Mouse (Mus musculus) kidney, adult 2 months (tissue): Measurements from ENCODE around the gene Smim1. TPM values are rescaled to one million over a fixed set of nuclear protein-coding genes. Genes with fewer than 3 reads are reported as not detected.

Experiments
- DNase-seq: peaks from one replicate; pipeline ENCODE4 v3.0.0; 2021
- H3K27ac ChIP-seq: fragments of 200-500 bp; 2 replicates; pipeline ENCODE4 v1.5.1; 2012; ENCODE audit warnings: low read depth, low read length, control low read depth, inconsistent platforms; ENCODE audit not compliant: insufficient read depth
- H3K27me3 ChIP-seq: fragments of 200-500 bp; replicated peaks from 2 replicates; pipeline ENCODE4 v1.6.1; 2012; ENCODE audit warnings: mild to moderate bottlenecking, moderate library complexity, low read length, inconsistent platforms; ENCODE audit not compliant: control insufficient read depth, insufficient read depth
- H3K36me3 ChIP-seq: fragments of 200-500 bp; 2 replicates; pipeline ENCODE4 v1.6.1; 2012; ENCODE audit warnings: mild to moderate bottlenecking, moderate library complexity, low read length, inconsistent platforms; ENCODE audit not compliant: control insufficient read depth, insufficient read depth
- H3K4me1 ChIP-seq: fragments of 200-500 bp; 2 replicates; pipeline ENCODE4 v1.6.1; 2011; ENCODE audit warnings: low read length; ENCODE audit not compliant: control insufficient read depth, insufficient read depth
- H3K4me3 ChIP-seq: fragments of 200-500 bp; 2 replicates; pipeline ENCODE4 v1.5.1; 2011; ENCODE audit warnings: mild to moderate bottlenecking, low read depth, low read length, control low read depth; ENCODE audit not compliant: insufficient read depth
- CTCF ChIP-seq: fragments of 200-500 bp; conservative IDR thresholded peaks from 2 replicates; pipeline ENCODE4 v1.5.1; 2011; ENCODE audit warnings: low read depth, mild to moderate bottlenecking, control low read depth, low read length, moderate library complexity, mixed read lengths; ENCODE audit not compliant: insufficient read depth, insufficient read length
- POLR2A ChIP-seq: fragments of 200-500 bp; IDR thresholded peaks from one replicate; pipeline ENCODE4 v1.6.1; 2011; ENCODE audit warnings: low read depth, low read length, control low read depth
- WGBS: fragments of 180-500 bp; shearing (Covaris S2); methylation state at CpG from one replicate; pipeline ENCODE4 v1.1.7; 2018; 5-methylcytosine and 5-hydroxymethylcytosine counted together
- polyA plus RNA-seq: library from polyadenylated mRNA; depleted of rRNA; stranded (reverse); fragments of >200 nt; gene quantifications from 2 replicates; pipeline ENCODE4 v1.2.3, GENCODE M21; 2012; rRNA removed

Smim1 gene
- polyA plus RNA-seq, 1 experiment, result 294 TPM

DNA sequence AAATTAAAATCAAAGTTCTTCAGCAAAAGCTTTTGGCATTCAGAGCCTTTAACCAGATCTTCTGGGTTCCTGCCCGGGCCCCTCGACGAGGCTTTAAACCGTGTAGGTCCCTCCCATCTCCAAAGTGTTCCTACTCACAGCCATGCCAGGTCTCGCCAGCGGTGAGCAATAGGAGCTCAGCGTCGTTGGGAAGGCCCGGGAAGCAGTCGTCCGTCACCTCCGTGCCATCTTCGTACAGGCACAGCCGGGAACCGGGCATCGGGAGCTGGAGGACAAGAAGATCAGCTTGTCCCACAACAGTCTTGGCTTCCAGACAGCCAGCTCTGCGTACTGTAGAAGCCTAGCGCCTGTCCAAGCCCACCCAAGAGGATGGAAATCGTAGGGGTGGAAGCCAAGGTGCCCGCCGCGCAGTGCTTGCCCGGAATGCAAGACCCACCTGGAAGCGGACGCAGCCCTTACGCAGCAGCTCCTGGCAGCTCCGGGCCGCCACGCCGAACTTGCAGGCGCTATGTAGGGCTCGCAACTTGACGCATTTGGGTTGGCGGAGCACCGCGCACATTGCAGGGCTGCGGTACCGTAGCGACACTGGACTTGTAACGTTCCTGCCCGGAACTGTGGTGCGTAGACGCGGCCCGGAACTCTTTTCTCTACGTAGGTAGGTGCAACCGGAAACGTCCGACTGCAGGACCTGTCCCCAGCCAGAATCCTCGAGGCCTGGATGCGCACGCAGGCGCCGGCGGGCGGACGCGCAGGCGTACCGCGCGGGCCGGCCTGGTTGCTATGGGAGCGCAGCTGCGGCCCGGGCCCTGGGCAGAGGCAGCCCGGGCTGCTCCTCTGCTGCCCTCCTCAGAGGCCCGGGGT lies 51.4 kb downstream of the Smim1 start, which contains the start of the genes Dffb and Cep104:
Dffb (minus strand) TSS at position 696 of the 861 bp plus-strand sequence.
Cep104 (plus strand) TSS at position 764 of the 861 bp plus-strand sequence.
- under 1% methylated on average over 68 of the region's 68 CpGs for WGBS
- peak within 1 kb of the TSS; percentile 71 for H3K4me3 ChIP-seq
- peak; percentile 97 for DNase-seq
- peak within 1 kb of the TSS; percentile 45 for H3K27ac ChIP-seq
- no peaks in the 10 kb centered on the region for H3K36me3 ChIP-seq
- H3K4me1 ChIP-seq, result no peaks in the 10 kb centered on the region
- TF ChIP-seq POLR2A (peak; percentile 38), CTCF (no peak)
- H3K27me3 ChIP-seq, result no peaks in the 10 kb centered on the region

Other genes with a start within 250 kb of the Smim1 start
- gene A430005L14Rik, start 69.0 kb downstream of the Smim1 start, polyA plus RNA-seq, result 42.6 and 45.1 TPM in 2 replicates
- 5.0 and 10.1 TPM in 2 replicates for gene Dffb, start 51.1 kb downstream of the Smim1 start, polyA plus RNA-seq
- 18.4 and 19.7 TPM in 2 replicates for gene Cep104, start 51.0 kb downstream of the Smim1 start, polyA plus RNA-seq
- 40.2 and 48.2 TPM in 2 replicates for gene Lrrc47, start 14.5 kb downstream of the Smim1 start, polyA plus RNA-seq
- gene Ccdc27, start 16.4 kb upstream of the Smim1 start, polyA plus RNA-seq, result not detected in 2 replicates
- gene Trp73, start 114.0 kb upstream of the Smim1 start, polyA plus RNA-seq, result 0.03 TPM in 2 replicates
- gene Wrap73, start 116.1 kb upstream of the Smim1 start, polyA plus RNA-seq, result 18.4 and 18.7 TPM in 2 replicates
- 173 and 177 TPM in 2 replicates for gene Tprgl, start 134.4 kb upstream of the Smim1 start, polyA plus RNA-seq
- 0.55 and 1.2 TPM in 2 replicates for gene Megf6, start 144.5 kb upstream of the Smim1 start, polyA plus RNA-seq